Mouse (Mus musculus) small intestine, adult 2 months (tissue): ENCODE results near the gene Car5a. TPM values are rescaled to one million over a fixed set of nuclear protein-coding genes. Genes with fewer than 3 reads are reported as not detected.

Source experiments
- H3K27ac ChIP-seq: fragments of 200-500 bp; 2 replicates; pipeline ENCODE4 v1.5.1; 2012; ENCODE audit warnings: low read depth, low read length, control low read depth, inconsistent platforms; ENCODE audit not compliant: insufficient read depth
- H3K27me3 ChIP-seq: fragments of 200-500 bp; 2 replicates; pipeline ENCODE4 v1.6.1; 2012; ENCODE audit warnings: mild to moderate bottlenecking, moderate library complexity, low read length, inconsistent platforms; ENCODE audit not compliant: control insufficient read depth, insufficient read depth
- H3K36me3 ChIP-seq: fragments of 200-500 bp; 2 replicates; pipeline ENCODE4 v1.6.1; 2012; ENCODE audit warnings: mild to moderate bottlenecking, low read length, control low read depth, inconsistent platforms; ENCODE audit not compliant: control insufficient read depth, insufficient read depth
- H3K4me1 ChIP-seq: fragments of 200-500 bp; 2 replicates; pipeline ENCODE4 v1.6.1; 2012; ENCODE audit warnings: low read length, inconsistent platforms, mixed read lengths; ENCODE audit not compliant: control insufficient read depth, insufficient read depth, insufficient read length
- H3K4me3 ChIP-seq: fragments of 200-500 bp; 2 replicates; pipeline ENCODE4 v1.5.1; 2012; ENCODE audit warnings: low read depth, mild to moderate bottlenecking, control low read depth, inconsistent platforms, low read length, moderate library complexity
- CTCF ChIP-seq: fragments of 200-500 bp; IDR thresholded peaks from 2 replicates; pipeline ENCODE4 v1.5.1; 2012; ENCODE audit warnings: low read depth, mild to moderate bottlenecking, control low read depth, inconsistent platforms, low read length, moderate library complexity, mixed read lengths; ENCODE audit not compliant: insufficient replicate concordance, insufficient read length; ENCODE audit errors: extremely low read depth
- POLR2A ChIP-seq: fragments of 200-500 bp; IDR thresholded peaks from 2 replicates; pipeline ENCODE4 v1.6.1; 2012; ENCODE audit warnings: low read depth, mild to moderate bottlenecking, control low read depth, inconsistent platforms, low read length, moderate library complexity
- WGBS: fragments of 180-500 bp; shearing (Covaris S2); methylation state at CpG from one replicate; pipeline ENCODE4 v1.1.7; 2018; 5-methylcytosine and 5-hydroxymethylcytosine counted together
- polyA plus RNA-seq: library from polyadenylated mRNA; depleted of rRNA; stranded (reverse); fragments of >200 nt; gene quantifications from 2 replicates; pipeline ENCODE4 v1.2.3, GENCODE M21; 2012

The Car5a gene
- polyA plus RNA-seq, 1 experiment: 0.11 TPM

DNA sequence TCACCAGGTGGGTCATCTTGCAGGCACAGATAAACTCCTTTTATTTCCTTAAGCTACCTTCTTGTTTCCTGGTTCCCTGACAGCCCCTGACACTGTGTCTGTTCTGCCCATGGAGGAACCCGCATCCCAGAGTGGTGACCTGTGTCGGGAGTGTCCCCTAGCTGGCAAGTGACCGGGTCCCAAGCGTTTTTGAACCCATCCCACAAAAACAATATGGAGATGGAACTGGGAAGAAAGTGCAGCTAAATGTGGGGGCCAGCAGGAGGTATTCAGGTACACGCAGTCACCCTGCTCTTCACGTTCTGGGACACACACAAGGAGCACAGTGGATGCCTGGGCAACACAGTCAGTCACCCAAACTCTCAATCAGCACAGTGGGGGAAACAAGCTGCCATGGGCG, 1.6 kb upstream of the Car5a start:
- 76% methylated on average over 7 of the region's 7 CpGs for WGBS
- peaks cover 14% of the 10 kb centered on the region for H3K4me1 ChIP-seq
- H3K36me3 ChIP-seq: no peaks in the 10 kb centered on the region
- no peaks in the 10 kb centered on the region for H3K27me3 ChIP-seq
- no peak overlapping the region for H3K4me3 ChIP-seq
- H3K27ac ChIP-seq: no peak overlapping the region
- no peak for TF ChIP-seq POLR2A
- TF ChIP-seq CTCF: no peak

- WGBS: 76% methylated on average over 8 of the region's 8 CpGs
- no peaks in the 10 kb centered on the region for H3K27me3 ChIP-seq
- no peak overlapping the region for H3K4me3 ChIP-seq
- no peaks in the 10 kb centered on the region for H3K36me3 ChIP-seq
- peaks cover 12% of the 10 kb centered on the region for H3K4me1 ChIP-seq
- no peak overlapping the region for H3K27ac ChIP-seq
- TF ChIP-seq CTCF (no peak), POLR2A (no peak)
These were observed 988 bp downstream of the Car5a start for GRCm38 (mm10) chr8:121943716-121944115.

GRCm38 (mm10) chr8:121943057-121943540, 1.6 kb downstream of the Car5a start:
- H3K4me3 ChIP-seq: no peak overlapping the region
- H3K27me3 ChIP-seq: no peaks in the 10 kb centered on the region
- TF ChIP-seq POLR2A (no peak), CTCF (no peak)
- no peak overlapping the region for H3K27ac ChIP-seq
- WGBS: 11% methylated on average over 2 of the region's 2 CpGs
- peaks cover 6% of the 10 kb centered on the region; the same call in 1 of the 2 replicates for H3K4me1 ChIP-seq
- no peaks in the 10 kb centered on the region for H3K36me3 ChIP-seq

GRCm38 (mm10) chr8:121938732-121939131, 6.0 kb downstream of the Car5a start:
- no peak overlapping the region for H3K4me3 ChIP-seq
- no peak overlapping the region for H3K27ac ChIP-seq
- no peaks in the 10 kb centered on the region for H3K27me3 ChIP-seq
- no peaks in the 10 kb centered on the region for H3K36me3 ChIP-seq
- no peak for TF ChIP-seq POLR2A
- TF ChIP-seq CTCF: no peak
- 0 out of 2 replicates have a peak, but pooled peaks cover 2% of the 10 kb centered on the region for H3K4me1 ChIP-seq
- WGBS: 74% methylated on average over 7 of the region's 7 CpGs

GRCm38 (mm10) chr8:121936391-121936790, 8.3 kb downstream of the Car5a start:
- H3K27ac ChIP-seq: no peak overlapping the region
- 70% methylated on average over 14 of the region's 14 CpGs for WGBS
- no peaks in the 10 kb centered on the region for H3K4me1 ChIP-seq
- no peaks in the 10 kb centered on the region for H3K27me3 ChIP-seq
- no peak overlapping the region for H3K4me3 ChIP-seq
- no peaks in the 10 kb centered on the region for H3K36me3 ChIP-seq
- TF ChIP-seq POLR2A (no peak), CTCF (no peak)

- TF ChIP-seq POLR2A: no peak
- TF ChIP-seq CTCF: no peak
- WGBS: 50% methylated on average over 12 of the region's 12 CpGs
- Histone ChIP-seq H3K27ac (no peak overlapping the region), H3K27me3 (no peaks in the 10 kb centered on the region), H3K4me3 (no peak overlapping the region), H3K4me1 (no peaks in the 10 kb centered on the region), H3K36me3 (no peaks in the 10 kb centered on the region)
These were observed 9.1 kb downstream of the Car5a start for GRCm38 (mm10) chr8:121935341-121936294.

DNA sequence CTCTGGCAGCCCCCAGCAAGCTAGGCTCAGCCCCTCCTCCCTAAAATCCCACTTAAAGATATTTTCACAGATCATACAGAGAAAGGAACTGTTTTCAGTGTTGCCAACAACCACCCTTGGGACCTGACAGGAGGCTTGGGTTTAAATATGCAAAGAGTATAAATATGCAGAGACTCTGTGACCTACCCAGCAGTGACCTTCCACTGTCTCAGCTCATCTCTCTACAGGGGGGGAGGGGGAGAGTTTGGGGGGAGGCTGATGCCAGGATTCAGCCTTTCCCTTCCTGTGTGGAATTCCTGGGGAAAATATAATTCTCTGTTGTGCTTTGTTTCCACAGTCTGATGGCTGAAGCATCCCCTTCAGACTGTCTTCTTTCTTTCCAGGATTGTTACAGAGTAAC, 9.8 kb downstream of the Car5a start:
- no peak overlapping the region for H3K27ac ChIP-seq
- TF ChIP-seq POLR2A: no peak
- TF ChIP-seq CTCF: no peak

More for the DNA sequence above, 9.8 kb downstream of the Car5a start:
- Histone ChIP-seq H3K4me3 (no peak overlapping the region), H3K27me3 (no peaks in the 10 kb centered on the region), H3K4me1 (no peaks in the 10 kb centered on the region), H3K36me3 (no peaks in the 10 kb centered on the region)
